Mouse (Mus musculus) limb, embryonic 11.5 days (tissue): ENCODE measurements around the gene Spata45. TPM values are rescaled to one million over a fixed set of nuclear protein-coding genes. Genes with fewer than 3 reads are reported as not detected.

ENCODE experiments used
- ATAC-seq: fragments of 200-750 bp; cut with Nextera tagmentation; 2 replicates; pipeline ENCODE4 v1.8.0; 2017; ENCODE audit warnings: low read depth; ENCODE audit not compliant: insufficient number of reproducible peaks, low FRiP score, low TSS enrichment
- DNase-seq: peaks from one replicate; pipeline ENCODE4 v3.0.0-alpha.2; 2015; ENCODE audit warnings: low spot score
- H3K27ac ChIP-seq: fragments of 300-500 bp; sonication (generic); replicated peaks from 2 replicates; pipeline ENCODE4 v1.5.1; 2014; ENCODE audit warnings: low read depth, mild to moderate bottlenecking, low read length
- H3K27me3 ChIP-seq: fragments of 300-500 bp; sonication (generic); 2 replicates; pipeline ENCODE4 v1.6.1; 2014; ENCODE audit warnings: mild to moderate bottlenecking, low read length, mixed read lengths; ENCODE audit not compliant: control insufficient read depth, insufficient read depth
- H3K36me3 ChIP-seq: fragments of 300-500 bp; sonication (generic); 2 replicates; pipeline ENCODE4 v1.6.1; 2014; ENCODE audit warnings: mild to moderate bottlenecking, low read length, moderate library complexity, mixed read lengths; ENCODE audit not compliant: control insufficient read depth, insufficient read depth
- H3K4me1 ChIP-seq: fragments of 300-500 bp; sonication (generic); 2 replicates; pipeline ENCODE4 v1.6.1; 2014; ENCODE audit warnings: low read length, mixed read lengths; ENCODE audit not compliant: control insufficient read depth, insufficient read depth
- H3K4me2 ChIP-seq: fragments of 300-500 bp; sonication (generic); 2 replicates; pipeline ENCODE4 v1.6.1; 2014; ENCODE audit warnings: low read depth, mild to moderate bottlenecking, moderate library complexity; ENCODE audit not compliant: severe bottlenecking
- H3K4me3 ChIP-seq: fragments of 300-500 bp; sonication (generic); 2 replicates; pipeline ENCODE4 v1.5.1; 2014; ENCODE audit warnings: low read depth, low read length
- H3K9ac ChIP-seq: fragments of 300-500 bp; sonication (generic); 2 replicates; pipeline ENCODE4 v1.6.1; 2014; ENCODE audit warnings: mild to moderate bottlenecking, low read length
- H3K9me3 ChIP-seq: fragments of 300-500 bp; sonication (generic); 2 replicates; pipeline ENCODE4 v1.6.1; 2016; ENCODE audit warnings: low read length; ENCODE audit not compliant: control insufficient read depth
- WGBS: fragments of 180-500 bp; shearing (Covaris S2); extraction: QIAGEN DNeasy Blood & Tissue Kit; methylation state at CpG from one replicate; pipeline ENCODE4 v1.1.7; 2014; 5-methylcytosine and 5-hydroxymethylcytosine counted together
- polyA plus RNA-seq: library from polyadenylated mRNA; unstranded; fragments of >200 nt; fragmentation: Nextera tagmentation; extraction: Ambion mirVana; gene quantifications from 2 replicates; pipeline ENCODE4 v1.2.1, GENCODE M21; 2014

The Spata45 gene
- not detected in 2 replicates for polyA plus RNA-seq

- Histone ChIP-seq H3K36me3 (no peaks in the 10 kb centered on the region), H3K4me3 (no peak within 1 kb of the TSS), H3K27me3 (no peaks in the 10 kb centered on the region), H3K4me2 (no peak within 1 kb of the TSS), H3K9ac (no peak within 1 kb of the TSS), H3K9me3 (no peaks in the 10 kb centered on the region), H3K27ac (no peak within 1 kb of the TSS), H3K4me1 (no peaks in the 10 kb centered on the region)
- ATAC-seq (no peak), DNase-seq (no peak)
- 82% methylated on average over 6 of the region's 6 CpGs for WGBS
These were observed at the start of gene Spata45 for GRCm38 (mm10) chr1:191036554-191037334. Spata45 (plus strand) TSS chr1:191036639.

GRCm38 (mm10) chr1:190989437-190990082 is 46.9 kb upstream of the Spata45 start:
- H3K4me2 ChIP-seq: no peak overlapping the region
- 86% methylated on average over 9 of the region's 9 CpGs for WGBS

DNA sequence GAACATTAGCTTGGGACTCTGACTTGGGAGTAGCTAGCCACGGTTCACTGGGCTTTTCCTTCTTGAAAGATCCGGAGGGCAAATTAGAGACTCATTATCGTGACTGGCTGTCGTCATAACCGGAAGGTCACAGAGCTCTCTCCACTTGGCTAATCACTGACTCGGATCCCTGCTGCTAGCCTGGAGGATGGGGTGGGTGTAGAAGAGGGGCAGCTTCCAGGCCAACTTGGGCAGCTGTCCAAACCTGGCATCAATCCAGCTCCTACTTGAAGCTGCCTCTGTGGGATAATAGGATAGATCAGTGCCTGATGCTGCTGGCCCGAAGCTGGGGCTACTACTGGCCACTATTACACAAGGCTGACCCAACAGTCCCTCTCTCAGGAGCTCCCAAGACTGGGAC is 40.9 kb upstream of the Spata45 start:
- no peak for DNase-seq
- Histone ChIP-seq H3K27ac (no peak overlapping the region), H3K36me3 (no peaks in the 10 kb centered on the region), H3K4me3 (no peak overlapping the region), H3K9ac (no peak overlapping the region), H3K27me3 (no peaks in the 10 kb centered on the region), H3K9me3 (no peaks in the 10 kb centered on the region), H3K4me1 (no peaks in the 10 kb centered on the region), H3K4me2 (no peak overlapping the region)
- 82% methylated on average over 7 of the region's 7 CpGs for WGBS
- ATAC-seq: no peak

More at GRCm38 (mm10) chr1:190989437-190990082, 46.9 kb upstream of the Spata45 start:
- Histone ChIP-seq H3K27me3 (no peaks in the 10 kb centered on the region), H3K36me3 (no peaks in the 10 kb centered on the region), H3K4me1 (no peaks in the 10 kb centered on the region), H3K27ac (no peak overlapping the region), H3K4me3 (no peak overlapping the region), H3K9me3 (no peaks in the 10 kb centered on the region), H3K9ac (no peak overlapping the region)
- ATAC-seq (no peak), DNase-seq (no peak)

DNA sequence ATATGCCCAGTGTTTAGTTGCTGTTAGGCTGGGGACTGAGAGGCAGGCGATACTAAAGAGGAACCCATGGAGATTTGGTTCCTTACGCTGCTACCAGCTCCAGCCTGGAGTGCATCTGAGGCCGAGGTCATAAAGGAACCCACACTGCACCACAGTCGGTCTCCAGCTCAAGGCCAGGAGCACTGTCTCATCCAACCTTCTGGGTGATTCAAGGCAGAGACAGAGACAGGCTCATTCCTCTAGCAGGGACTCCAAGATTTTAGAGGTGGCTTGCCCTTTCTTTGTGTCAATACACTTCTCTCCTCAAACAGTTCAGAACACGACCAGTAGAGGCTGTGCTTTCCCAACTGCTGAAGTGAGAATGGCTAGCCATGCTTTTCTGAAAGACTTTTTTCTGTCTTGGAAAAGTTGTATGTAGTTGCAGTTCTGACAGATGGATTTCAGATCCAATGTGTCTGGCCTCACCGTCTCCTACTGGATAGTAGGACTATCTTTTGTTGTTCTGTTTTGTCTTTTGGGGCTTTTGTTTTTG is 40.0 kb upstream of the Spata45 start:
- Histone ChIP-seq H3K27ac (no peak overlapping the region), H3K36me3 (no peaks in the 10 kb centered on the region), H3K9ac (no peak overlapping the region), H3K9me3 (no peaks in the 10 kb centered on the region), H3K4me3 (no peak overlapping the region), H3K4me1 (no peaks in the 10 kb centered on the region), H3K27me3 (no peaks in the 10 kb centered on the region), H3K4me2 (no peak overlapping the region)
- DNase-seq (no peak), ATAC-seq (no peak)
- WGBS: 75% methylated on average over 6 of the region's 6 CpGs

DNA sequence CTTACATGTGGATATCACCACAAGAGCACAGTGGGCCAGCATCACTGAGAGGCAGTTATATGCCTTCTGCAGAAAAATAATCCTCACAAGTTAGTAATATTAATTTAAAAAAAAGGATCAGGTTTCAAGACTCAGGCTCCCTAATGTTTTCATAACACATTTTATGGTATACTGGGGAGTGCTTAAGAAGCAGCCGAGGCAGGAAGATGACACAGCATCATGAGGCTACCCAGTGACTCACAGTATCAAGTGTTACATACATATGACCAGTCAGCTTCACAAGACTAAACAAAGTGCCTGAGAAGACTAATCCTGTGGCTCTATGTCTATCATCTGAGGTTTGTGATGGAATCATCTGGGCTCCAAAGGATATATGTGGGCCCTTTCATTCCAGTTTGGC is 38.4 kb upstream of the Spata45 start:
- Histone ChIP-seq H3K9me3 (no peaks in the 10 kb centered on the region), H3K4me2 (no peak overlapping the region), H3K4me1 (no peaks in the 10 kb centered on the region), H3K27me3 (no peaks in the 10 kb centered on the region), H3K9ac (no peak overlapping the region), H3K27ac (no peak overlapping the region), H3K4me3 (no peak overlapping the region), H3K36me3 (no peaks in the 10 kb centered on the region)
- WGBS: 87% methylated on average over 1 of the region's 1 CpGs
- no peak for DNase-seq
- no peak for ATAC-seq

GRCm38 (mm10) chr1:191000686-191001085 is 35.8 kb upstream of the Spata45 start:
- 85% methylated on average over 3 of the region's 3 CpGs for WGBS
- no peak for DNase-seq
- no peaks in the 10 kb centered on the region for H3K4me1 ChIP-seq
- H3K27me3 ChIP-seq: no peaks in the 10 kb centered on the region
- H3K9ac ChIP-seq: no peak overlapping the region
- no peak for ATAC-seq
- no peak overlapping the region for H3K27ac ChIP-seq
- no peak overlapping the region for H3K4me2 ChIP-seq
- no peaks in the 10 kb centered on the region for H3K9me3 ChIP-seq
- H3K4me3 ChIP-seq: no peak overlapping the region
- 0 out of 2 replicates have a peak, but pooled peaks cover 2% of the 10 kb centered on the region for H3K36me3 ChIP-seq

DNA sequence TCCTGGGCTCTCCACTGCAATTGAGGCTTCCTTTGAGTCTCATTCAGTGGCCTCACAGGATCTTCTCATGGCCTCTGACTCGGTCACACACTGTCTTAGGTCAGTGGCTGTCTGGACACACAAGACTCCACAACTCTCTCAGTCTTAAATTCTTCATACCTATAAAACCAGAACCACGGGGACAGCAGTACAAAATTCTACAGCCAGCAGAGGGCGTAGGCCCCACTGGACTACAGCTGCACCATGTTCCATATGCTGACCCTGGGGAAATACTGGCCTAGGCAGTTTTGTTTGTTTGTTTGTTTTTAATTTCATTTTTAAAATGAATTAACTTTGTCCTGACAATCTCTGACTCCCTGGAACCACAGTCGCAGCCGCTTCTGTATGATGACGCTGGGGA is 34.2 kb upstream of the Spata45 start:
- Histone ChIP-seq H3K4me3 (no peak overlapping the region), H3K9me3 (no peaks in the 10 kb centered on the region), H3K9ac (no peak overlapping the region), H3K4me2 (no peak overlapping the region), H3K36me3 (0 out of 2 replicates have a peak, but pooled peaks cover 2% of the 10 kb centered on the region), H3K4me1 (no peaks in the 10 kb centered on the region), H3K27me3 (no peaks in the 10 kb centered on the region), H3K27ac (no peak overlapping the region)
- DNase-seq (peak; percentile 42), ATAC-seq (no peak)
- 64% methylated on average over 6 of the region's 6 CpGs for WGBS

DNA sequence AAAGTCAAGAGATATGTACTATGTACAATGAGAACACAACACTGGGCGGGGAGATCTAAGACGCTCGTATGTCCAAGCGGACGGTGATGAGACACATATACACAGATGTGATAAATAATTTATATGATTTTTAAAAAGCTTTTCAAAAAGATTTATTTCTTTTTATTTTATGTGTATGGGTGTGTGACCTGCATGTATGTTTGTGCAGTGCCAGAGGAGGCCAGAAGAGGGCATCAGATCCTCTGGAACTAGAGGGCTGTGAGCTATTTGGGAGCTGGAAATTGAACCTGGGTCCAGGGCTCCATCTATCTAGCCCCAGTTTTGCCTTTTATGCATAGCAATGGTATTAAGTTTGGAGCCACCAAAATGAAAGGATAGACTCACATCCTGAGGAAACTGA is 27.7 kb upstream of the Spata45 start:
- WGBS: 97% methylated on average over 5 of the region's 5 CpGs
- H3K4me1 ChIP-seq: no peaks in the 10 kb centered on the region
- no peak overlapping the region for H3K27ac ChIP-seq
- peaks cover 7% of the 10 kb centered on the region; the same call in 1 of the 2 replicates for H3K36me3 ChIP-seq
- H3K27me3 ChIP-seq: no peaks in the 10 kb centered on the region
- no peak overlapping the region for H3K4me2 ChIP-seq
- DNase-seq: no peak
- H3K9ac ChIP-seq: no peak overlapping the region
- H3K4me3 ChIP-seq: no peak overlapping the region
- H3K9me3 ChIP-seq: no peaks in the 10 kb centered on the region
- ATAC-seq: no peak
